Mouse (Mus musculus) liver, postnatal 0 days (tissue): Measurements from ENCODE around the gene Map3k9. TPM values are rescaled to one million over a fixed set of nuclear protein-coding genes. Genes with fewer than 3 reads are reported as not detected.

ENCODE experiments used
- ATAC-seq: fragments of 200-750 bp; cut with Nextera tagmentation; 2 replicates; pipeline ENCODE4 v1.8.0; 2017; ENCODE audit warnings: mild to moderate bottlenecking, moderate library complexity
- DNase-seq: peaks from one replicate; pipeline ENCODE4 v3.0.0-alpha.2; 2016
- H3K27ac ChIP-seq: fragments of 300-500 bp; sonication (generic); 2 replicates; pipeline ENCODE4 v1.5.1; 2014; ENCODE audit warnings: antibody characterized with exemption, moderate library complexity, mild to moderate bottlenecking, low read depth
- H3K27me3 ChIP-seq: fragments of 300-500 bp; sonication (generic); 2 replicates; pipeline ENCODE4 v1.6.1; 2014; ENCODE audit warnings: low read length, control low read depth, mixed read lengths; ENCODE audit not compliant: insufficient read depth
- H3K36me3 ChIP-seq: fragments of 300-500 bp; sonication (generic); replicated peaks from 2 replicates; pipeline ENCODE4 v1.6.1; 2014; ENCODE audit warnings: mild to moderate bottlenecking, control low read depth, low read length, moderate library complexity, mixed read lengths; ENCODE audit not compliant: insufficient read depth
- H3K4me1 ChIP-seq: fragments of 300-500 bp; sonication (generic); 2 replicates; pipeline ENCODE4 v1.6.1; 2014; ENCODE audit warnings: antibody characterized with exemption, mild to moderate bottlenecking, control low read depth; ENCODE audit not compliant: insufficient read depth
- H3K4me2 ChIP-seq: fragments of 300-500 bp; sonication (generic); 2 replicates; pipeline ENCODE4 v1.6.1; 2014; ENCODE audit warnings: low read depth, mild to moderate bottlenecking, low read length, moderate library complexity, mixed read lengths
- H3K4me3 ChIP-seq: fragments of 300-500 bp; sonication (generic); 2 replicates; pipeline ENCODE4 v1.5.1; 2014; ENCODE audit warnings: low read depth, low read length
- H3K9ac ChIP-seq: fragments of 300-500 bp; sonication (generic); replicated peaks from 2 replicates; pipeline ENCODE4 v1.6.1; 2014; ENCODE audit warnings: mild to moderate bottlenecking, moderate library complexity
- H3K9me3 ChIP-seq: fragments of 300-500 bp; sonication (generic); 2 replicates; pipeline ENCODE4 v1.6.1; 2016; ENCODE audit warnings: mild to moderate bottlenecking, control low read depth, low read length, mixed read lengths
- CTCF ChIP-seq: sonication (generic); IDR thresholded peaks from 2 replicates; pipeline ENCODE4 v1.5.1; 2016; ENCODE audit warnings: antibody characterized with exemption, low read depth
- EP300 ChIP-seq: IDR thresholded peaks from 2 replicates; pipeline ENCODE4 v1.6.1; 2016; ENCODE audit warnings: antibody characterized with exemption, low read depth, mild to moderate bottlenecking
- WGBS: fragments of 180-500 bp; shearing (Covaris S2); extraction: QIAGEN DNeasy Blood & Tissue Kit; methylation state at CpG from one replicate; pipeline ENCODE4 v1.1.7; 2014; ENCODE audit not compliant: insufficient replicate concordance; 5-methylcytosine and 5-hydroxymethylcytosine counted together
- polyA plus RNA-seq: library from polyadenylated mRNA; unstranded; fragments of >200 nt; fragmentation: Nextera tagmentation; extraction: Ambion mirVana; gene quantifications from 2 replicates; pipeline ENCODE4 v1.2.1, GENCODE M21; 2015

Map3k9 gene
- polyA plus RNA-seq, 1 experiment from 2014 or later, result 0.27 TPM

DNA sequence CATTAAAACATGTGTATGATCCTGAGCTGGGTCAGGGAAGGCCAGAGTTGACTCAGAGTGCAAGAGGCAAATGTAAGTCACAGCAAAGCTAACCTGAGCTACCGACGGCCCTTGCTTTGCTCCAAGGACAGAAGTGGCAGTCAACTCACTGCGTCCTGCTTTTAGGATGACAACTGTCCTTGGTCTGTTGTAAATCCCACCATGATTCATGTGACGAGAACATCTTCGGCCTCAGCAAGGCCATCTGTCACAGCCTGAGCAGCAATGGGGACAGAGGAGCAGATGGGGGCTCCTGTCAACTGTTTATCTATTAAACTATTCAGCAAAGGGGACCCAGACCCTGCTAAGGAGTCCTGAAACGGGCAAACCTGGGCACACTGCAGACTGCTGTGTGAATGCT lies 15.6 kb downstream of the Map3k9 start:
- Histone ChIP-seq H3K27ac (no peak overlapping the region), H3K4me1 (no peaks in the 10 kb centered on the region)
- no peak for ATAC-seq

DNA sequence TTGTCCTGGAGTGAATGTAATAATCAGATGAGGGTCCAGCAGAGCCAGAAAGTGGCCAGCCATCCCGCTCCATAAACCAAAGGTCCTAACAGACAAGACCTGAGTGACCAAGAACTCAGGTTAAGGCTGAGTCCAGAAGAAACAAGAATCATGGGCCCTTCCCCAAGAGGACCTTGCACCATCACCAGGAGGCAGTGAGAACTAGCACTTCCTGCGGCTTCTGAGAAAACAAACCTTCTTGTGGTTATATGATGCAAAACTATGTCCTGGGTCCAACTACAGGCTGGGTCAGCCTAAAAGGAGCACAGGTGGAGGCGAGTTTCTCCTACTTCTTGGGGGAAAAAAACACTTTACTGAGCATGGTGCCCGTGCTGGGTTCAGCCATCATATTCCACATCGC lies 16.6 kb downstream of the Map3k9 start:
- Histone ChIP-seq H3K36me3 (no peaks in the 10 kb centered on the region), H3K9me3 (no peaks in the 10 kb centered on the region), H3K27ac (peak overlapping the region; percentile 39; the same call in 1 of the 2 replicates), H3K4me3 (no peak overlapping the region), H3K4me1 (0 out of 2 replicates have a peak, but pooled peaks cover 2% of the 10 kb centered on the region), H3K9ac (no peak overlapping the region), H3K27me3 (no peaks in the 10 kb centered on the region), H3K4me2 (no peak overlapping the region)
- 78% methylated on average over 5 of the region's 5 CpGs for WGBS
- ATAC-seq (no peak), DNase-seq (no peak)
- TF ChIP-seq EP300 (no peak), CTCF (no peak)

More for the DNA sequence above, 15.6 kb downstream of the Map3k9 start:
- WGBS, result 77% methylated on average over 6 of the region's 6 CpGs
- DNase-seq, result no peak
- H3K9ac ChIP-seq, result no peak overlapping the region
- no peak overlapping the region for H3K4me2 ChIP-seq
- no peak overlapping the region for H3K4me3 ChIP-seq
- TF ChIP-seq EP300 (no peak), CTCF (no peak)
- H3K9me3 ChIP-seq, result no peaks in the 10 kb centered on the region
- no peaks in the 10 kb centered on the region for H3K36me3 ChIP-seq
- no peaks in the 10 kb centered on the region for H3K27me3 ChIP-seq

DNA sequence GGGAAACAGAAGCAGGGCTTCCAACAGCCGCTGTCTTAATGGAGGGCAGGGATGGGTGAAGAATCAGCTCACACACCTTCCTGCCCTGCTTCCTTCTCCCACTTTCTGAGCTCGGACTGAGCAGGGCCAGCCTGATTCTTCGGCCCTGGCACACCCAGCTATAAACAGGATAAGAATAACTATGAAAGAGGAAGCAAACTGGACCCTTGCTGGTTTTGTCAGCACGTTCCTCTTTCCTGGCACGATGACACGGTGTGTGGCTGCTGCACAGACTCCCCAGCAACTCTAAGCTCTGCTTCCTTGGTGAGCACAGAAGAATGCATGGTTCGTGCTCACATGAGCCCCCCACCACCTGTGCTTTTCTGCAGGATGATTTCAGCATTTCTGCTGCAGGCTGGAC lies 26.3 kb downstream of the Map3k9 start:
- Histone ChIP-seq H3K9me3 (no peaks in the 10 kb centered on the region), H3K4me2 (peak overlapping the region; percentile 20; the same call in 1 of the 2 replicates), H3K27ac (peak overlapping the region; percentile 83), H3K27me3 (no peaks in the 10 kb centered on the region), H3K36me3 (no peaks in the 10 kb centered on the region), H3K4me3 (no peak overlapping the region), H3K9ac (no peak overlapping the region), H3K4me1 (peaks cover 19% of the 10 kb centered on the region)
- 26% methylated on average over 7 of the region's 7 CpGs for WGBS
- TF ChIP-seq EP300, result no peak
- no peak for TF ChIP-seq CTCF
- peak; percentile 31 for ATAC-seq
- DNase-seq, result peak; percentile 32

DNA sequence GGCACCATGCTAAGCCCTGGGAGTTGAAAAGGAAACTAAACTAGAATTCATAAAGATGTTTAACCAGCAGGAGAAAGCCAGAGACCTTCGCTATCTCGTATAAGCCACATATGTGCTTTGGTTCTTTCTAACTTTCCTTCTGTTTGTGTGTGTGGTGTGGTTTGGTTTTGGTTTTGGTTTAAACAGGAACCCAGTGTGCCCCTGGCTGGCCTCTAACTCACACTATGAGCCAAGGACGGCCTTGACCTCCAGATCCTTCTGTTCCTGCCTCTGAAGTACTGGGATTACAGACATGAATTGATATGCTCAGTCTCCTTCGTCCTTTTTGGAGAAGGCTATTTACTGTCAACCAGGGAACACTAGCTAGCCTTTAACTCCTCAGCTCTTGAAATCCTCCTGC lies 29.9 kb downstream of the Map3k9 start:
- H3K4me1 ChIP-seq, result peaks cover 23% of the 10 kb centered on the region
- H3K36me3 ChIP-seq, result no peaks in the 10 kb centered on the region
- ATAC-seq, result no peak
- peak overlapping the region; percentile 38; the same call in 1 of the 2 replicates for H3K4me2 ChIP-seq
- H3K9me3 ChIP-seq, result no peaks in the 10 kb centered on the region
- TF ChIP-seq CTCF (no peak), EP300 (no peak)
- no peak overlapping the region for H3K9ac ChIP-seq
- no peaks in the 10 kb centered on the region for H3K27me3 ChIP-seq
- no peak for DNase-seq
- H3K27ac ChIP-seq, result peak overlapping the region; percentile 34
- 31% methylated on average over 4 of the region's 4 CpGs for WGBS
- H3K4me3 ChIP-seq, result no peak overlapping the region

DNA sequence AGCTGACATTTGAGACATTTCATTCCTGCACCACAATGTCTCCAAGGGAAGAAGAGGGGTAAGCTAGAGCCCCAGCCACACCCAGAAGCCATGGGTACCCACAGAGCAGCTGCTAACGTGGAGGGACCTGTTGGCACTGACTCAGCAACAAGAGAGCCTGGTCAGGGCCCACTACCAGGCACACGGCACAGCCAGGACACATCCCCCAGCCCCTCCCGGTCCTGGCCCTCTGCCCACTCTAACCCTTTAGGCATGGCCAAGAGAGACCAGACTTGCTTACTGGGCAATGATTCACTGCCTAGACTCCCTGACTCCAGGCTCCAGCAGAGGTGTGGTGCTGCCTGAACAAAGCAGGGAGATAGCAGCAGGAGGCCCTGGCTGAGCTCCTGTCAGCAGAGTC lies 32.1 kb downstream of the Map3k9 start:
- Histone ChIP-seq H3K36me3 (no peaks in the 10 kb centered on the region), H3K27ac (no peak overlapping the region), H3K4me3 (no peak overlapping the region), H3K4me2 (no peak overlapping the region), H3K4me1 (peaks cover 14% of the 10 kb centered on the region), H3K9me3 (no peaks in the 10 kb centered on the region), H3K27me3 (no peaks in the 10 kb centered on the region), H3K9ac (no peak overlapping the region)
- TF ChIP-seq CTCF (no peak), EP300 (no peak)
- WGBS, result 64% methylated on average over 3 of the region's 3 CpGs
- DNase-seq, result no peak
- no peak for ATAC-seq

DNA sequence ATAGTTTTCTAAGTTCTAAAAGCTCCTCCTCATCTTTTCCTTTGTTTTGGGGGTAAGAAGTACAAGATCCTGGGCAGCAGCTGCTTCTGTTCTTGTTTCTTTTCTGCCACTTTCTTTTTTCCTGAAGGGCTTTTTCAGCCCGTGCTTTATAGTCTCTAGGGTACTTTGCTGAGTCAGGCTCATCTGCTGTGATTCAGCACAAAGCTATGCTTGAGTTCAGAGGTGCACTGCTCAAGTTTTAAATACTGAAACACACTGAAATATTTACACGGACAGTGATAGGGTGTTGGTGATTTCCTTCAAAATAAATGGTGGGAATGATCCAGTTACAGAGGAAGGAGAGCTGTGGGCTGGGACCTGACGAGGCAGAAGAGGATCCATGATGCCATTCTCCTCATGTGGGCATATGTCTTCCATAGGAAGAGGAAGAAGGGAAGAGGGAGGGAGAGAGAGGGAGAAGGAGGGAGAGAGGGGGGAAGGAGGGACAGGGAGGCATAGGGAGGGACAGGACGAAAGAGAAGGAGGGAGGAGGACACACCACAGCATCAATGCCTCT lies 32.9 kb downstream of the Map3k9 start:
- Histone ChIP-seq H3K27me3 (no peaks in the 10 kb centered on the region), H3K36me3 (no peaks in the 10 kb centered on the region), H3K4me3 (no peak overlapping the region), H3K27ac (no peak overlapping the region), H3K9ac (no peak overlapping the region), H3K9me3 (no peaks in the 10 kb centered on the region), H3K4me1 (peaks cover 11% of the 10 kb centered on the region), H3K4me2 (no peak overlapping the region)
- DNase-seq (no peak), ATAC-seq (no peak)
- WGBS, result 36% methylated on average over 4 of the region's 4 CpGs
- no peak for TF ChIP-seq CTCF
- TF ChIP-seq EP300, result no peak
